Mouse (Mus musculus) liver, postnatal 0 days (tissue): ENCODE results near the gene Tmem88.

Source experiments
- CTCF ChIP-seq: sonication (generic); IDR thresholded peaks from 2 replicates; pipeline ENCODE4 v1.5.1; 2016; ENCODE audit warnings: antibody characterized with exemption, low read depth
- EP300 ChIP-seq: IDR thresholded peaks from 2 replicates; pipeline ENCODE4 v1.6.1; 2016; ENCODE audit warnings: antibody characterized with exemption, low read depth, mild to moderate bottlenecking

DNA sequence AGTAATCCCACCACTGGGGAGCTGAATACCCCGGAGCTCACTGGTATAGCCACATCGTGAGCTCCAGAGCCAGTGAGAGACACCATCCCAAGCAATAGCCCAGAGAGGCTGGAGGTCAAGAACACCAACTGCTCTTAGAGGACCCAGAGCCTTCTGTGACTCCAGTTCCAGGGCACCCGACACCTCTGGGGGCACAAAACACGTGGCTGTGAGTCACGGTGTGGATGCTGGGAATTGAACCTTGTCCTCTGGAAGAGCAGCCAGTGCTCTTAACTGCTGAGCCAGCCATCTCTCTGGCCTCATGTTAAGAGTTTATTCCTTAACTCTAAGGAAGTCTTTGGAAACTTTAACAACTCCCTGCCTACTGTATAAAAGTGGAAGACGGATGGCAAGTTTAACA lies 13.1 kb downstream of the Tmem88 start:
- TF ChIP-seq CTCF (no peak), EP300 (no peak)
